Mouse (Mus musculus) liver, embryonic 14.5 days (tissue): Measurements from ENCODE around the gene Tmcc3.

ENCODE experiments used
- CTCF ChIP-seq: IDR thresholded peaks from 2 replicates; pipeline ENCODE4 v1.5.1; 2016; ENCODE audit warnings: antibody characterized with exemption, low read depth, control low read depth
- EP300 ChIP-seq: IDR thresholded peaks from 2 replicates; pipeline ENCODE4 v1.6.1; 2016; ENCODE audit warnings: antibody characterized with exemption, low read depth

- TF ChIP-seq EP300: no peak
- TF ChIP-seq CTCF: no peak
Observed at GRCm38 (mm10) chr10:94430566-94430965, 118.8 kb downstream of the Tmcc3 start.
